Comparison of ENCODE assay signal across 8 mouse cellular contexts in the genomic region with DNA sequence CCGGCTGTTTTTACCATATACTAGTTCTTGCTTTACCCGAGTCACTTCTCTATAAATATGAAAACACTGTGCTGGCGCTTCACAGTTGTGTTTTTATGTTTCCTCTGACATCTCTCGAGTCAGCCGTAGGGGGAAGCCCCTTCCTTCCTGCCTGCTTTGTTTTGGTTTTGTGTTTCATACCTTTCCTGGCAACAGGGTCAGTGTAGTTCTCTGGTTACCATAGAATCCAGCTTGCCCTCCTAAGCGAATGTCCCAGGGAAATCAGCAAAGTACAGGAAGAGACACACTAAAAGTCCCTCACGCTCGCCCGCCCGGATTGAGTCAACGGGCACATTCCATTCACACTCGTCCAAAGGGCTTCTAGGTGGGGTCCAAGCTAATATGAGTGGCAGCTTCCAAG.
A peak's percentile ranks its signal among the peaks of the same experiment; 100 is the strongest.
DNase-seq lines count a peak whose midpoint lies in the region; ATAC-seq and TF ChIP-seq lines count a peak whose summit lies in the region.

No protein-coding gene starts in this region.

- peak; percentile 78 for DNase-seq in heart, embryonic 10.5 days (ENCODE audit: low spot score)
- DNase-seq in kidney, adult 18-20 months = peak; percentile 45
- peak; percentile 85 for DNase-seq in lung, postnatal 0 days (ENCODE audit: low spot score)
- DNase-seq in cerebellum, adult 9-10 months = no peak
- no peak for DNase-seq in cerebellum, adult 11 months

- ATAC-seq in CD4-positive, CD25-positive, alpha-beta regulatory T cell, adult 4 months = peak; percentile 99
- peak; percentile 91 for ATAC-seq in lung, postnatal 0 days
- ATAC-seq in stomach, embryonic 14.5 days (ENCODE audit: insufficient number of reproducible peaks, insufficient read depth, low FRiP score, low read depth) = no peak

- H3K4me2 ChIP-seq in lung, postnatal 0 days (replicated peaks; ENCODE audit: low read depth, low read length) = peak overlapping the region; percentile 48; the same call in 1 of the 2 replicates
- peak overlapping the region; percentile 26 for H3K4me2 ChIP-seq in stomach, embryonic 14.5 days (replicated peaks; ENCODE audit: low read depth, low read length)

- TF ChIP-seq EP300 in lung, postnatal 0 days (IDR thresholded peaks at IDR 0.05) = peak; percentile 73

- 0 out of 2 replicates have a peak overlapping the region, but pooled peaks have one; percentile 29 for H3K9ac ChIP-seq in lung, postnatal 0 days (replicated peaks; ENCODE audit: low read depth)
- no peak overlapping the region for H3K9ac ChIP-seq in stomach, embryonic 14.5 days (replicated peaks; ENCODE audit: low read depth, low read length)

- 32% methylated on average over 12 of the region's 12 CpGs for WGBS in heart, embryonic 10.5 days
- WGBS in lung, postnatal 0 days = 12% methylated on average over 12 of the region's 12 CpGs
- 14% methylated on average over 12 of the region's 12 CpGs for whole genome bisulfite sequencing in stomach, embryonic 14.5 days

- no peak for TF ChIP-seq CTCF in bone marrow macrophage, adult 2 months (IDR thresholded peaks at IDR 0.05; ENCODE audit: low read depth, low read length)
- TF ChIP-seq CTCF in lung, postnatal 0 days (IDR thresholded peaks at IDR 0.05) = no peak

- no peaks in the 10 kb centered on the region for H3K36me3 ChIP-seq in heart, embryonic 10.5 days
- H3K36me3 ChIP-seq in lung, postnatal 0 days (ENCODE audit: insufficient read depth, low read length) = no peaks in the 10 kb centered on the region
- H3K36me3 ChIP-seq in stomach, embryonic 14.5 days (ENCODE audit: control insufficient read depth, insufficient read depth, low read length) = no peaks in the 10 kb centered on the region

- H3K4me1 ChIP-seq in bone marrow macrophage, adult 2 months (ENCODE audit: control insufficient read depth, insufficient read depth, low read length) = peaks cover 11% of the 10 kb centered on the region
- peaks cover 11% of the 10 kb centered on the region; the same call in 1 of the 2 replicates for H3K4me1 ChIP-seq in heart, embryonic 10.5 days
- H3K4me1 ChIP-seq in lung, postnatal 0 days (ENCODE audit: insufficient read depth, low read depth, low read length) = peaks cover 11% of the 10 kb centered on the region; the same call in 1 of the 2 replicates
- H3K4me1 ChIP-seq in stomach, embryonic 14.5 days (ENCODE audit: control insufficient read depth, insufficient read depth, low read length) = no peaks in the 10 kb centered on the region

- H3K27me3 ChIP-seq in heart, embryonic 10.5 days (ENCODE audit: insufficient read depth, poor library complexity, severe bottlenecking) = no peaks in the 10 kb centered on the region
- no peaks in the 10 kb centered on the region for H3K27me3 ChIP-seq in lung, postnatal 0 days (replicated peaks; ENCODE audit: insufficient read depth, low read length)
- H3K27me3 ChIP-seq in stomach, embryonic 14.5 days (ENCODE audit: control insufficient read depth, insufficient read depth, low read length) = no peaks in the 10 kb centered on the region

- H3K4me3 ChIP-seq in bone marrow macrophage, adult 2 months (ENCODE audit: insufficient read depth, low read length) = peak overlapping the region; percentile 10
- H3K4me3 ChIP-seq in heart, embryonic 10.5 days = peak overlapping the region; percentile 35
- H3K4me3 ChIP-seq in lung, postnatal 0 days (ENCODE audit: low read depth, low read length) = peak overlapping the region; percentile 27; the same call in 1 of the 2 replicates
- H3K4me3 ChIP-seq in stomach, embryonic 14.5 days (ENCODE audit: low read depth, low read length) = 0 out of 2 replicates have a peak overlapping the region, but pooled peaks have one; percentile 2

- TF ChIP-seq POLR2A in bone marrow macrophage, adult 2 months (IDR thresholded peaks at IDR 0.05; ENCODE audit: borderline replicate concordance, low read depth, low read length) = no peak

- H3K27ac ChIP-seq in bone marrow macrophage, adult 2 months (ENCODE audit: insufficient read depth, low read depth, low read length) = no peak overlapping the region
- peak overlapping the region; percentile 70; the same call in 1 of the 2 replicates for H3K27ac ChIP-seq in heart, embryonic 10.5 days
- peak overlapping the region; percentile 38; the same call in 1 of the 2 replicates for H3K27ac ChIP-seq in lung, postnatal 0 days (ENCODE audit: low read length)
- H3K27ac ChIP-seq in stomach, embryonic 14.5 days (ENCODE audit: low read length) = no peak overlapping the region

- no peaks in the 10 kb centered on the region for H3K9me3 ChIP-seq in heart, embryonic 10.5 days
- no peaks in the 10 kb centered on the region for H3K9me3 ChIP-seq in lung, postnatal 0 days (ENCODE audit: low read length)
- H3K9me3 ChIP-seq in stomach, embryonic 14.5 days (ENCODE audit: control insufficient read depth, low read depth, low read length) = no peaks in the 10 kb centered on the region

Comparison
In these comparisons a context has a peak if more than half of its experiments do, and no peak if none do; other contexts are left out.
1. H3K27ac ChIP-seq: peak in heart, embryonic 10.5 days (single experiment) and lung, postnatal 0 days (single experiment); none in bone marrow macrophage, adult 2 months (single experiment) and stomach, embryonic 14.5 days (single experiment).
2. DNase-seq: peak in heart, embryonic 10.5 days (single experiment), kidney, adult 18-20 months (single experiment) and lung, postnatal 0 days (single experiment); none in cerebellum, adult 9-10 months (single experiment) and cerebellum, adult 11 months (single experiment).
3. Peak in every context shown above with its lines, with median percentiles within 50 percentile points of each other: H3K4me3 ChIP-seq.